Mouse (Mus musculus): ENCODE measurements at regions not wholly inside any gene's neighbourhood (a gene's known extent, or its start where the extent isn't known, plus 50 kb on each side); places are given as distances from the start of the nearest gene placed in this dataset.

DNA sequence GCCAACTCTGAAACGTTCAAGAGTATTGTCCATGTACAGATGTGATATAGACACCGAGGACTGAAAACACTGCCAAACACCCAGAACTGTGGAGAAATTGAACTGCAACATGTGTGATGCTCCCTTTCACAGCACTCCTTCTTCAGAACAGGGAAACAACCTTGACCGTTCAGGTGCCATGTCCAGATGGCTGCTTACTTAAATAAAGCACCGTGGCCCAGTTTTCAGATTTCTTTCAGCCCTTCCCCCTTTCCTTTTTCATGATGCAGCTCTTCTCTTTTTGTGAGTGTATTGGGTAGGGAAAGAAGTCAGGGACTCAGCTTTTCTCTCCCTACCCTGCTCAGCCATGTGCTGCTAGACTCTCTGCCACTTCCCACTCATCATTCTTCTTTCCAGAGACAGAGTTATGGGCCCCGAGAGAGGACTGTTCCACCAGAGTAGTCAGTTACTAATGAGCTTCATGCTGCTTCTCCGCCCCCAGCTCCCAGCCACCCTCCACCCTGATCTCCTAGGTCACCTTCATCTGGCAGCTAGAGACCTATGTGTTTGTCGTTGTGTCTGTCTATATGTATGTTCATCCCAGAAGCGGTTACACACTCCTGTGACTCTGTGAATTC, 74.3 kb upstream of the Astn2 start:
- no peak for DNase-seq (ENCODE audit: low spot score in 2 of 2)

Data from gastrocnemius, adult 8-10 months (tissue).